Mouse (Mus musculus) E14TG2a.4 (cell line): ENCODE measurements around the gene Rcan1.

Experiments used
- H3K27me3 ChIP-seq: 2 replicates; pipeline ENCODE4 v1.6.1; 2014; ENCODE audit warnings: low read length, control low read depth; ENCODE audit not compliant: insufficient read depth
- H3K36me3 ChIP-seq: 2 replicates; pipeline ENCODE4 v1.6.1; 2014; ENCODE audit warnings: low read length, control low read depth; ENCODE audit not compliant: insufficient read depth
- H3K4me1 ChIP-seq: replicated peaks from 2 replicates; pipeline ENCODE4 v1.6.1; 2014; ENCODE audit warnings: low read depth, low read length, control low read depth
- H3K4me3 ChIP-seq: replicated peaks from 2 replicates; pipeline ENCODE4 v1.5.1; 2014; ENCODE audit warnings: mild to moderate bottlenecking, low read length
- H3K9me3 ChIP-seq: 2 replicates; pipeline ENCODE4 v1.6.1; 2014; ENCODE audit warnings: low read length, control low read depth
- CTCF ChIP-seq: conservative IDR thresholded peaks from 2 replicates; pipeline ENCODE4 v1.5.1; 2014; ENCODE audit warnings: low read length
- NANOG ChIP-seq: IDR thresholded peaks from 2 replicates; pipeline ENCODE4 v1.6.1; 2014; ENCODE audit warnings: borderline replicate concordance, low read length, mixed read lengths
- POU5F1 ChIP-seq: IDR thresholded peaks from 2 replicates; pipeline ENCODE4 v1.6.1; 2014; ENCODE audit warnings: low read length, borderline replicate concordance

Gene Rcan1

GRCm38 (mm10) chr16:92503105-92503504, 32.4 kb upstream of the Rcan1 start:
- peaks cover 55% of the 10 kb centered on the region for H3K27me3 ChIP-seq
- no peaks in the 10 kb centered on the region for H3K9me3 ChIP-seq
- no peak overlapping the region for H3K4me3 ChIP-seq
- TF ChIP-seq NANOG (no peak), CTCF (no peak), POU5F1 (no peak)
- no peaks in the 10 kb centered on the region for H3K36me3 ChIP-seq
- peaks cover 21% of the 10 kb centered on the region for H3K4me1 ChIP-seq

GRCm38 (mm10) chr16:92500534-92500933, 29.9 kb upstream of the Rcan1 start:
- TF ChIP-seq NANOG: no peak
- TF ChIP-seq CTCF: no peak
- no peak for TF ChIP-seq POU5F1
- no peaks in the 10 kb centered on the region for H3K36me3 ChIP-seq
- no peak overlapping the region for H3K4me3 ChIP-seq
- H3K27me3 ChIP-seq: peaks cover 72% of the 10 kb centered on the region
- H3K9me3 ChIP-seq: no peaks in the 10 kb centered on the region
- H3K4me1 ChIP-seq: peaks cover 19% of the 10 kb centered on the region

- Histone ChIP-seq H3K4me1 (peaks cover 19% of the 10 kb centered on the region), H3K9me3 (no peaks in the 10 kb centered on the region), H3K36me3 (no peaks in the 10 kb centered on the region), H3K27me3 (peaks cover 68% of the 10 kb centered on the region), H3K4me3 (peak overlapping the region; percentile 80)
- no peak for TF ChIP-seq CTCF
- TF ChIP-seq POU5F1: no peak
- no peak for TF ChIP-seq NANOG
Measured at GRCm38 (mm10) chr16:92499324-92499723, 28.7 kb upstream of the Rcan1 start.

- H3K27me3 ChIP-seq: peaks cover 64% of the 10 kb centered on the region
- no peaks in the 10 kb centered on the region for H3K36me3 ChIP-seq
- no peak for TF ChIP-seq CTCF
- no peak for TF ChIP-seq POU5F1
- no peak for TF ChIP-seq NANOG
- H3K9me3 ChIP-seq: no peaks in the 10 kb centered on the region
- peaks cover 19% of the 10 kb centered on the region for H3K4me1 ChIP-seq
- H3K4me3 ChIP-seq: peak overlapping the region; percentile 80
Measured at GRCm38 (mm10) chr16:92498589-92498981, 27.9 kb upstream of the Rcan1 start.

- Histone ChIP-seq H3K4me1 (peaks cover 19% of the 10 kb centered on the region), H3K4me3 (peak overlapping the region; percentile 80), H3K9me3 (no peaks in the 10 kb centered on the region), H3K36me3 (no peaks in the 10 kb centered on the region), H3K27me3 (peaks cover 62% of the 10 kb centered on the region)
- TF ChIP-seq POU5F1 (no peak), NANOG (no peak), CTCF (no peak)
Measured at GRCm38 (mm10) chr16:92497851-92498588, 27.4 kb upstream of the Rcan1 start.

GRCm38 (mm10) chr16:92489356-92489755, 18.7 kb upstream of the Rcan1 start:
- no peaks in the 10 kb centered on the region for H3K4me1 ChIP-seq

GRCm38 (mm10) chr16:92488456-92488855, 17.8 kb upstream of the Rcan1 start:
- H3K4me1 ChIP-seq: no peaks in the 10 kb centered on the region
- peaks cover 15% of the 10 kb centered on the region; the same call in 1 of the 2 replicates for H3K27me3 ChIP-seq
- no peak for TF ChIP-seq CTCF
- TF ChIP-seq NANOG: no peak
- no peak for TF ChIP-seq POU5F1
- no peak overlapping the region for H3K4me3 ChIP-seq
- no peaks in the 10 kb centered on the region for H3K9me3 ChIP-seq
- no peaks in the 10 kb centered on the region for H3K36me3 ChIP-seq

More at GRCm38 (mm10) chr16:92489356-92489755, 18.7 kb upstream of the Rcan1 start:
- Histone ChIP-seq H3K4me3 (no peak overlapping the region), H3K9me3 (no peaks in the 10 kb centered on the region), H3K27me3 (peaks cover 15% of the 10 kb centered on the region; the same call in 1 of the 2 replicates), H3K36me3 (no peaks in the 10 kb centered on the region)
- TF ChIP-seq CTCF (no peak), POU5F1 (no peak), NANOG (no peak)

GRCm38 (mm10) chr16:92487489-92487888, 16.8 kb upstream of the Rcan1 start:
- Histone ChIP-seq H3K9me3 (no peaks in the 10 kb centered on the region), H3K4me1 (no peaks in the 10 kb centered on the region), H3K27me3 (peaks cover 15% of the 10 kb centered on the region; the same call in 1 of the 2 replicates), H3K4me3 (no peak overlapping the region), H3K36me3 (no peaks in the 10 kb centered on the region)
- TF ChIP-seq POU5F1 (no peak), CTCF (peak; percentile 67), NANOG (no peak)

- Histone ChIP-seq H3K9me3 (no peaks in the 10 kb centered on the region), H3K36me3 (no peaks in the 10 kb centered on the region), H3K27me3 (peaks cover 11% of the 10 kb centered on the region; the same call in 1 of the 2 replicates), H3K4me1 (no peaks in the 10 kb centered on the region), H3K4me3 (no peak overlapping the region)
- TF ChIP-seq CTCF: no peak
- TF ChIP-seq NANOG: no peak
- no peak for TF ChIP-seq POU5F1
Measured at GRCm38 (mm10) chr16:92487086-92487485, 16.4 kb upstream of the Rcan1 start.
